Mouse (Mus musculus): ENCODE results near the gene Agpat4.

- TF ChIP-seq POLR2A (IDR thresholded peaks at IDR 0.05; ENCODE audit: borderline replicate concordance, low read depth, low read length) (no peak), CTCF (IDR thresholded peaks at IDR 0.05; ENCODE audit: low read depth, low read length) (no peak)
These were observed 140.0 kb downstream of the Agpat4 start for GRCm38 (mm10) chr17:12258517-12258916.
